Mouse (Mus musculus) heart, postnatal 14 days (tissue): ENCODE results near the gene Veph1. TPM values are rescaled to one million over a fixed set of nuclear protein-coding genes. Genes with fewer than 3 reads are reported as not detected.

Source experiments
- DNase-seq, 2 experiments: peaks; one replicate each; pipeline ENCODE4 v3.0.0; 2021 to 2022
- intact Hi-C: fragments of 180-260 bp; cut with DNase I; formaldehyde crosslinking; loops from one replicate; pipeline ENCODE4 v1.15.1; 2025
- total RNA-seq, 2 experiments: library from RNA; stranded (reverse); gene quantifications; 2 replicates each; pipeline ENCODE4 v1.2.3; 2021

The Veph1 gene
- total RNA-seq, 2 experiments from 2014 or later, result 0.12 TPM

DNA sequence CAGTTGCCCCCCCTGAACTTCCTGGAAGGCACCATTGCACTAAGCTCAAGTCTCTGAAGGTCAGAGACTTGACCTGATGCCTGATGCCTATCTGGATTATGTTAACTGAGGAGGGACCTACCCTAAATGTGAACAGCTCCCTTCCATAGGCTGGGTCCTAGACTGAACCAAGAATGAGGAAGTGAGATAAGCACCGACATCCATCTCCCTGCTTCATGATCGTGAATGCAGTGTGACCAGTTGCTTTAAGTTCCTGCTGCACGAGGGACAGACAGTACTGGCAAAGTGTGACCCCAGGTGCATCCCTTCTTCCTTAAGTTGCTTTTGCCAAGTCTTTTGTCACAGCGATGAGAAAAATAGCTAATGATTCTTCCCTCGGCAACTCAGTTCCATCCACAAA, 166.9 kb downstream of the Veph1 start:
- intact Hi-C loops, result no loop called here
- no peak for DNase-seq

DNA sequence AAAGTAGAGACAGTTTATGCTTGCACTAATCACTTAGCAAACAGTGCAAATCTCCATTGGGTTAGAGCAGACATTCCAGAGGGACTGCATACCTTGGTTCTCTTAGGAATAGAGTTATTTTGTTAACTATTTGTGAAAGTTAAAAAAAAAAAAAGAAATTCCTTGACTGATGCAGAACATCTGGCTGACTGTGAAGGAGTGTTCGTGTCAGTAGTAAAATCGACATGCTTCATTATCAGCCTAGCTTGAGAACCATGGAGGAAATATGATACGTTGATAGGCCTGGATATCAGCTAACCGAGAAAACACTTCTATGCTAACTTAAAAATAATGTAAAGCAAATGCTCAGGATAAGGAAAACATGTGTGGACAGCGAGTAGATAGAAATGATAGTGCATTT, 191.1 kb downstream of the Veph1 start:
- DNase-seq, result no peak
- intact Hi-C loops, result no loop called here

DNA sequence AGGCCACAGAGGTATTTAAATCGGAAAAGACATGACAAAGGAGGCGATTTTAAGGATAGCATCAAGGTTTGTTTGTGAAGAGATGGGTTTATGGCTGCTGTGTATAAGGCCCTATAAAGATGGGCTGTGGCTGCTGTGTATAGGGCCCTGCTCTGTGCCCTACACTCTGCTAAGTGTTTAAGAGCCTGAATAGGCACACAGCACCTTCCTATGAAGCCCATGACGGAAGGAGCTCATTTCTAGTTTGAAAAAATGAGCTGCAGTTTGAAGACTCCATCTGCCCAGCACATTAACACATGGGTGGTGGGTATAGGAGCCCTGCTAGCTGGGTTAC, 194.1 kb downstream of the Veph1 start:
- intact Hi-C loops, result no loop called here
- no peak for DNase-seq

DNA sequence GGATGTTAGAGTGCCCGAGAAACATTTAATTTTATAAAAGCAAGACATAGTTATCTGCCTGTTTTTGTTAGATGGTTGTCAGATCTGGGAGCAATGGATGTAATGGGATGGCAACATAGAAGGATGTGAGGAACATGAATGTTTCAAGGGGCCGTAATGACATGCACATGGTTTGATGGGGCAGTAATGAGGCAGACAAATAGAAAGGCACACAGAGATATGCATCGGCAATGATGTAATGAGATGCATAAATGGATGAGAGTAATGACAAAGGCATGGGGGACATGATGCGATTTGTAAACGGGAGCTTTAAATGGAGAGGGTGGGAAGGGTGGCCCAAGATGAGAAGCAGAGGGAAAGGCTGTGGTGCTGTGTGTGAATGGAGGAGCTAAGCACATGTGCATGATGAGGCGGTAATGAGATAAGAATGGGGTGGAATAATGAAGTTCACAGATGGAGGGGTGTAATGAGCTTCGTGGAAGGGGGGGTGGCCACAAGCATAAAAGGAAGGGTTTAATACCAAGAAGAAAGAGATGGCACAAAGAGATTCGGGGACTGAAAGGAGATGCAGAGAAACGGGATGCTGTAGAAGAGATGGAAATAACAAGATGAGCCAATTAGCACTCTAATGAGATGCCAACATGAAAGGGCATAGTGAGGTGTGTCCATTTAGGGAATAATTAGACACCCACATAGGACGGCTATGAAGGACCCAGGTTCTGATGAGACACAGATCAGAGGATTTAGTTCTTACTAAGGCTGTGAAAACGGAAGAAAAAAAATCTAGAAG, 194.6 kb downstream of the Veph1 start:
- DNase-seq, result no peak
- intact Hi-C loops, result no loop called here

DNA sequence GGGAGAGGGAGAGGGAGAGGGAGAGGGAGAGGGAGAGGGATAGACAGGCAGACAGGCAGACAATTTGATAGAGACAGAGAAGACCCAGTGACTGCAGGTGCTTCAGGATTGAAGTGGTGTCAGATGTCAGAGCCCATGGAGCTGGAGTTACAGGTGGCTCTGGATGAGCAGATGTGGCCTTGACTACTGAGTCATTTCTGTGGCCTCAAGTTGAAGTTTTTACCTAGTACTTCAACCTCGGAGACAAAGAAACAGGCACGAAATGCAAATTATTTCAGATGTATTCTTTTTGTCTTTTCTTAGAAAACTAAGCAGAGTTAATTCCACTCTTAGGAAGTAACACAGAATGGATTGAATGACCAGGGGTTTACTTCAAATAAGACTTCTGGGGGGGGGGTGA, 195.6 kb downstream of the Veph1 start:
- intact Hi-C loops, result no loop called here
- DNase-seq, result no peak

DNA sequence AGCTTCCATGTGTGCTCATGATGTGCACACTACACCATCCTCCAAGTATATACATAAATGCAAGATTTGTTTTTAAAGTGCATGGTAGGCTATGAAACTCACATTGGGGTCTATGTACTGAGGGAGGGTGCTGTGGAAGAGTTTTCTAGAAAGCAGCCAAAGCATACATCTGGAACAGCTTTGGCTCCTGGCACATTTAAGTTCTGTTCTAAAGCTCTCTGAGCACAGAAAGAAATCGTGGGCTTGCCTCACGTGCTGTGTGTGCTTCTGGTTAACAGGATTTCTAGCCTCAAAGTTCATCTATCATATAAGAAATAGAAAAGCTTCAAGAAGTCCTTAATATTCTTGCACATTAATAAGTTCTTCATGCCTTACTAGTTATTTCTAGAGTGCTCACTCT, 204.9 kb downstream of the Veph1 start:
- intact Hi-C loops, result no loop called here
- no peak for DNase-seq

DNA sequence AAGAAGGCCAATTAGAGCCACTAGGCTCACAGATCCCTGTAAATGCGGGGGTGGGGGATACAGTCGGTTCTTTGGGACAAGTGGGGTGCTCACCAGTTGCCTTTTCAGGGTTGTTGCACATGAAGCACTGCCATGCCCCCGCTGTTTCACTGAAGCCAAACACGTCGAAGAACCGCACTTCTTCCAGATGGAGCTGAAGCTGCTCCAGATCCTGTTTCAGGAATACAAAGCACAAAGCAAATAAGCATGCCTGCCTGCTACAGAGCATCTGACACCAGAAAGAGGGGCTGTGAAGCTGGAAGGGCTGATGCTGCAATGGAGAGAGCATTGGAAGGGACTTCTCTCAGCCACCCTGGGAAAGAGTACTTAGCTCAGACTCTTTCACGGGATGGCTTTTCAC, 209.0 kb downstream of the Veph1 start:
- DNase-seq, result no peak
- intact Hi-C loops, result no loop called here

DNA sequence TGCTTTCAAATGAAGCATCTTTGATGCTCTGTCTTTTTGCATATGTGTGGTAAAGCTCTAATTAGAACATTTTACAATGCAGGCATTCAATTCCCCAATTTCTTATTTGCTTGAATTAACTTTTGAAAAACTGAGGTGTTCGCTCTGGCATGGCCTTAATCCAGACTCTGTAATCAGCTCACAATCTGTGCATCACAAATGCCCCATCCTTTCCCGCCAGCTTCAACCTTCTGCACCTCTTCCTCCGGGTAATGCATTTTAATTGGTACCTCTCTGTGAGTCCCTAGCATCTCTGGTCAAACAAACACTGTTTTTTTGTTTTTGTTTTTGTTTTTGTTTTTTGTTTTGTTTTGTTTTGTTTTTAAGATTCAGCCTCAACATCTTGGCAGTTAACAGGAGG, 212.8 kb downstream of the Veph1 start:
- no peak for DNase-seq
- intact Hi-C loops, result no loop called here

DNA sequence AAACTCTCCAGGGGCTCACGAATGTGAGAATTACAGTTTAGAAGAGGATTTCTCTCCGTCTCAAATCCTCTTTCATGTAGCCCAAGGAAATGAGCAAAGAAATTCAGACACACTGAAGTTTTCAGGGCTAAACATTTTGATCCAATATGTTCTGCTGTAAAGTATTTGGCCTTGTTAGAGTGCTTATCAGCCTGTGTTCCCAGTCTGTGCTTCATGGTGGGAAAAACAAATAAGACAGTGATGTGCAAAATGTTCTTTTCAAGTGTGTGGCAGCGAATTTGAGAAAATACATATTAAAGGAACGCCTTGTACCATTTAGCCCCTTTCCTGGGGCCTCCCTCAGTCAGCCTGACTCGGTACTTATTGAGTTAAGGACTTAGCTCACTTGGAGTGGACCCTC, 213.2 kb downstream of the Veph1 start:
- no peak for DNase-seq
- intact Hi-C loops, result no loop called here

DNA sequence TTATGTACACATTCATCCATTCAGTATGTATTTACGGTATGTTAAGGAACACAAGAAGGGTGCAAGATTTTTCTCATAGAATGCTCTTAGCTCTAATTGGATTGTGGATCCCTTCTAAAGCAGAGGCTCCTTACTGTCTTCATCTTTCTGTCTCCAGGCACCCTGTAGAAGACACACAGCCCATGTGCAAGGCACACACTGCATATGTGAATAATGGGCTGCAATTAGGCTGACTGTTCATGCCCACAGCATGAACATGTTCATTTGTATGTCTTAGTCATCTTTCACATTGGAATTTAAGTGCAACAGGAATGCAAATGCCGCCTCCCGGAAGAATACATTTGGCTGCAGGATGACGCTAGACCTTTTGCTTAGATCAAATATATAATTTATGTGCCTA, 213.7 kb downstream of the Veph1 start:
- DNase-seq, result no peak
- intact Hi-C loops, result no loop called here

DNA sequence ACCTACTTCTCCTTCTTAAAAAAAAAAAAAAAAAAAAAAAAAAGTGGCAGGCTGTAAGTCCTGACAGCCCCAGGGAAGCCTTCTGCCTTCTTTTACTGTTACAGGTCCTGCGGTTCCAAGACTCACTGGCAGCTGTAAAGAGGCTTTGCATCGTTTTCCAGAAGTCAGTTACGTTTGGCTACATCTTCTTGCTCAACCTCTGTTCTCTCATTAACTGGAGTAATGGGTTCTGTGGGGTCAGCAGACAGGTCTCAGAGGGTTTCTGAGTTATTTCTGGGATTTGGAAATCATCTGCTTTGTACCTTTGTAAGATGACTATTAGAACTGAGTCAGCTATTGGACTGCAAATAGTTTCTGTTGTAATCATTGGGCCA, 215.3 kb downstream of the Veph1 start:
- no peak for DNase-seq
- intact Hi-C loops, result no loop called here

DNA sequence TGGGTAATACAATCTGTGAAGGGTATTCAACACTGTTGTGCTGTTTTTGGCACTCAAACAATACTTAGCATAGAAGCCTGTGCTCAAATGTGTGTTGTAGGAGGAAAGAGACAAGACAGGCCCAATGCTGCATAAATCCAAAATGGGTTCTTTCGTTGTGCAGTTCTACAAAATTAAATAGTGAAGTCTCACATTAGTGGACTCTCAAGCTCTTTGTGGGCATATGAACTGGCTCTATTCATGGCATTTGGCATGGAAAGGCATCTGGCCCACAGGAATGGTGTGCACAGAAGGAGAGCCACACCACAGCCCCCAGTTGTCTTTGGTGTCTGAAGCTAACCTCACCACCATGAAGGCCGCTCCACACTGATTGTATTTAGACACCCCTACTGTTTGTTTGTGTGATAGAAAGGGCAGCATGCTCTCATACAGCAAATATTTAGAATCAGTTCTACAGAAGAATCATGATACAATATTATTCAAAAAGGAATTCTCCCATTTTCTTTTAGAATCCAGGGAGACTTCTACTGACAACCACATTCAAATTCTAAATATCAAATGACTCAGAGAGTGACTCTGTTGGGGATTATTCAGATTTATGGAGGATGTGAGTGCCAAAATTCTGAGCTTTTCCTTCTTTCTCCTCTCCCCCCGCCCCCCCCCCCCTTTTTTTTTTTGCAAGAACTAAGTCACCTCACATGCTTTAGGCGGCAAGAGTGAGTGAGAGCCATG, 215.8 kb downstream of the Veph1 start:
- intact Hi-C loops, result no loop called here
- no peak for DNase-seq

DNA sequence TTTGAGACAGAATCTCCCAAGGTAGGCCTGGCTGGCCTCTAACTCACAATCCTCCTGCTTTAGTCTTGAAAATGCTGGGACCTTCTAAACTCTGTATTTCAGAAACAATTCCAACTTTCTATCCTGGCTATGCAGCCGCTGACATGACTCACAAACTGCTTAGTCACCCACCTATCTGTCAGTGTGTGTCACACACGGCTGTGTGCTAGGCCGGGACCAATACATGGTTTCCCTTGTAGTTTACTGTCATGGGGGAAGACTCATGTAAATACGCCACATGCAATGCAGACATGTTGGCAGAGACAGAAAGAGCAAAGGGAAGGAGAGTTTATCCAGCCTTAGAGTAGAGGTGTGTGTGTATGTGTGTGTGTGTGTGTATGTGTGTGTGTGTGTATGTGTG, 216.8 kb downstream of the Veph1 start:
- intact Hi-C loops, result no loop called here
- no peak for DNase-seq

DNA sequence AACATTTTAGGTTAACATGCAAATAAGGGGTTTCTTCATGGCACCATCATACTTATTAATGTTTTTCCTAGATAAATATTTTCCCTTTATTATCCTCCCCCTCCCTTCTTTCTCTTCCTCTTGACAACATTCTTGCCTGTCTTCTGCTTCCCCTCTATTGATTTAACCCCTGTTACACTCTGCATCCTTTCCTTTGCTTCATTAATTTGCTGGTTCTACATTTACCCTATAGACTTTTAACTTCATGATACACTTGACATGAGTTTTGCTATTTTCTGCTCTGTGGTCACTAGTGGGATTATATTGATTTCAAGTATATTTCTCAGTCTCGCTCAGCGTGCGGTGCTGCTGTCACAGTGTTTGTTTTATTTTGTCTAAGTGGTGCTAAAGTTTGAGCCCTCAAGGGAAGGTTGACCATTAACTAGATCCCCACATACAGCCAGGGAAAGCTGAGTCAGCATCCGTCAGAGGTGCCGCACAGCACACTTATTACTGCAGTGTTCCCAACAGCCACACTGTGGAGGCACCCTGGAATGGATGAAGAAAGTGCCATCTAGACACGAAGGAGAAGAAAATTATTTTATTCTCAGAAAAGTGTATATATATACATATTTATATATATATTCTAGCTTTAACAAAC, 217.6 kb downstream of the Veph1 start:
- intact Hi-C loops, result no loop called here
- DNase-seq, result no peak

DNA sequence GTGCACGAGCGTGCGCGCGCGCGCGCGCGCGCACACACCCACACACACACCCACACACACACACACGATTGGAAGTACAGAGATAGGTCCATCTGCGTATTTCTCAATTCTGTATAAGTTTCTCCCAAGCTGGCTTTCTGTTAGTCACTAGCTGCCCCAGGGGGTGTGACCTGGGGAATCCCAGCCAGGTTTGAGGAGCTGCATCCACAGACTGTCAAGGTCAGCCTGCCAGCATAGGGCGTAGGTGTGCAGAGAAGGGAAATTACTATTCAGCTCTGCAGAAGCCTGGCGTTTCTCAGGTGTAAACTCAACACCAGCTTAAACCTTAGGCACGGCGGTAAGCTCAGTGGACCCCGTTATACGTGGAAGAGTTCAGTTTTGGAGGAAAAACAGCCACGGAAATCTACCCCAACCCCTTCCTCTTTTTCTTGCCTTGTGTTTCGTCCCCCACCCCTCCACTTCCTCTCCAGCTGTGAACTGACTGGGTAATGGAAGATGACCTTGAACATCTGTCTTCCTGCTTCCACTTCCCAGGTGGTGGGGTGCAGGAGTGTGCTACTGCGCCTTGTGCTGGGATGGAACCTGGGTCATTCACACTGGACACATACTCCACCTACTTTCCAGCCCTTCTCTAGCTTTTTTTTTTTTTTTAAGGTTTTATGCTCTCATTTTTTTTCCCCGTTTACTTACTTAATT, 218.5 kb downstream of the Veph1 start:
- intact Hi-C loops, result no loop called here

DNA sequence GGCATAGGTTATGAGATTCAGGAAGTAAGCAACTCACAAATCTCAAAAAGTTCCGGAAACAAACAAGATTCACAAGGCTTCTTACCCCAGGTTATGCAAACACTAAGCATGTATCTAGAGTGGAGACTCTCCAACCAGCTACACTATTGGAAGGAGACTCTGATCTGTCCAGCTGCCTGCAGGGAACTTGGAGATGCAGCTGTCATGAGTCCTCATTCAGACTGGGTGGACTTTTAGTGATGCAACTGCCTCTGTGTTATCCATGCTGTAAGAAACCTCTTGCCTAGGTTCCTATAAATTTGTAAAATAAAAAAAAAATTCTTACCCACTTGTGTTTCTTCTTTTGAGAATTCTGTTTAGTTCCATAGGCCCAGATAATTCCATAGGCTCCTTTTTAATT, 226.4 kb downstream of the Veph1 start:
- intact Hi-C loops, result no loop called here

More for the DNA sequence above, 218.5 kb downstream of the Veph1 start:
- DNase-seq, result peak; percentile 20 to 38

DNA sequence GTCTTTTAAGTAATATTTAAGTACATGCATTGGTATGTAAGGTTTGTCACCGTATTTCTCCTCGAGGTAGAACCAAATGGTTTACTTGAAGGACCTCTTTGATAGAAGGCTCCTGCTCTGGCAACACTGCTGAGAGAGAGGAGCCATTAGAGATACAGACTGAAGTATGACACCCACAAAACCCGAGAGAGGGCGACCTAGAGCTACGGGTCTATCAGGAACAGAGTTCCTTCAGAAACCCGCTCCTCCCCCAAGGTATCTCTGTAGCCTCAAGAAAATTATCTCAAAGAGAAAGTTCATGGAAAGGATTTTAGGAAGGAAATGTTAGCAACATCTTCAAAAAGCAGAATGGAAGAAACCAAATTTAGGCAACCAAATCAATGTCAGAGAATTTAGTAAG, 232.8 kb downstream of the Veph1 start:
- intact Hi-C loops, result loop anchor here (5.0 kb wide), 1 partner anchor 173 kb away; no protein-coding TSS in a partner anchor
- peak in 1 of 2 experiments; percentile 23 for DNase-seq

More for the DNA sequence above, 226.4 kb downstream of the Veph1 start:
- DNase-seq, result no peak

DNA sequence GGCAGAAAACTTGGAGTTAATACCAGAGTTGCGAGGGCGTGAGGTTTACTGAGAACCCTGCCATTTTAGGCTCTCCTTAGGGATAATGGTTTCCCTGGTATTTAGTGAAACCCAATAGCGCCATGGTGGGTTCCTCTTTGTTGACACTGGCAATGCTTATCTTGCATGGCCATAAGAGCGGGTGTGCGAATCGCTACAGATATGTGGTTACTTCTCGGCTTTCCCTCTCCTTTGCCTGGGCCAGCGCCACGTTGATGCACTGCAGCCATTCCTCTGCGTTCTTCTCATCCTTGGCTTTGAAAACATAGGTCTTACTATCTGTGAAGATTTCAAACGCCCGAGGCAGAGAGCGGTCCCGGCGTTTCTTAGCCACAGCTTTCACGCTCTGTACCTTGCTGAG, 239.7 kb downstream of the Veph1 start:
- intact Hi-C loops, result no loop called here
- DNase-seq, result no peak

DNA sequence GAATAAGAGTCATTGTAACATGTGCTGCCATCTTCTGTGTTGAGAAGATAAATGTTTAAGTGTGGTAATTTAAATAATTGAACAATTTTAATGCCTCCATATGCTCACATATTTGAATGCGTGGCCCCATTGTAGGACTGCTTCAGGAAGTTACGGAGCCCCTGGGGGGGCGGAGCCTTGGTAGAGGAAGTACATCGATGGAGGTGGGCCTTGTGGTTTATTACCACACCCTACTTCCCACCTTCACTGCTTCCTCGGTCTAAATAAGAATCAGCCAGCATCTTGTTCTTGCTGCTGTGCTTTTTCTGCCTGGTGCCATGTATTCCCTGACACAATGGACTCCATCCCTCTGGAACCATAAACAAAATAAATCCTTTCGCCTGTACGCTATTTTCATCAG, 241.0 kb downstream of the Veph1 start:
- intact Hi-C loops, result no loop called here
- no peak for DNase-seq

DNA sequence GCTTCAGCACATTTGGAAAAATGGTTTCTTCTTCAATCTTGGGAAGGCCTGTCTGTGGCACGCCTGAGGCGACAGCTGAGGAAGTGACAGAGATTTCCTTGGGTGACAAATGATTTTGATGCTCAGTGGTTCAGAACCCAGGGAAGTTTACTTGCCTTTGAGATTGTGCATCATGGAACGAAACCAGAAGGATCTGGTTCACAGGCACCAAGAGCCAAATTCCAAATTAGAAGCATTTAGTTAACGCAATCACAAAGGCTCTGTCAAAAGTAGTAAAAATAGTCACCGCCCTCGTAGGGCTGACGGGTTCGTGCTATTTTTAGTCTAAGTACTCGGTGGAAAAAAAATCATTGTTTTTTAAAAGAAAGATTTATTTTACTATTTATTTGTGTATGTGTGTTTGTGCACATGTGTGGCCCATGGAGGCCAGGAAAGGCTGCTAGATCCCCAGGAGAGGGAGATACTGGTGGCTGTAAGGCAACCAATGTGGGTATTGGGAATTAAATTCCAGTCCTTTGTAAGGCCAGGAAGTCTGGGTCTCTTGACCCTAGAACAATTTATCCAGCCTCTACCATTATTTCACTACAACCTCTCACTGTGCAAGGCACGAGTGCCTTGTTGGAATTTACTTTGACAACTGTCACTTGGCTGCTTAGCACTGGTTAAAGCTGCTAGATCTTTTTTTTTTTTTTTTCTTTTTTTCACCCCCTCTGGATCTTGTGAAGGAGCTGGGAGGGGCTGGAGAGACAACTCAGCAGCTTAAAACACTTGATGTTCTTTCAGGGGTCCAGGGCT, 246.3 kb downstream of the Veph1 start:
- intact Hi-C loops, result no loop called here
- DNase-seq, result peak in 1 of 2 experiments; percentile 1
